Mouse (Mus musculus) myocyte (in vitro differentiated cells): ENCODE data around the gene Pde7b. TPM values are rescaled to one million over a fixed set of nuclear protein-coding genes. Genes with fewer than 3 reads are reported as not detected.

Experiments
- H3K27me3 ChIP-seq: one replicate; pipeline ENCODE4 v1.6.1; 2011; ENCODE audit not compliant: control insufficient read depth, insufficient read depth, insufficient read length
- H3K36me3 ChIP-seq: one replicate; pipeline ENCODE4 v1.6.1; 2011; ENCODE audit not compliant: control insufficient read depth, insufficient read depth
- H3K4me2 ChIP-seq: one replicate; pipeline ENCODE4 v1.6.1; 2011; ENCODE audit warnings: low read depth, control low read depth
- H3K4me3 ChIP-seq: one replicate; pipeline ENCODE4 v1.5.1; 2011; ENCODE audit warnings: mild to moderate bottlenecking, control low read depth, moderate library complexity
- H3K79me2 ChIP-seq: one replicate; pipeline ENCODE4 v1.6.1; 2011; ENCODE audit not compliant: control insufficient read depth, insufficient read depth
- H3ac ChIP-seq: one replicate; pipeline ENCODE4 v1.6.1; 2011; ENCODE audit not compliant: control insufficient read depth, insufficient read length
- CEBPB ChIP-seq: IDR thresholded peaks from 2 replicates; pipeline ENCODE4 v1.6.1; 2011; ENCODE audit warnings: mild to moderate bottlenecking, moderate library complexity; ENCODE audit not compliant: poor library complexity, insufficient read depth, severe bottlenecking
- E2F4 ChIP-seq: IDR thresholded peaks from one replicate; pipeline ENCODE4 v1.6.1; 2011; ENCODE audit warnings: mild to moderate bottlenecking, control low read depth, moderate library complexity; ENCODE audit not compliant: insufficient read depth
- MAX ChIP-seq: IDR thresholded peaks from one replicate; pipeline ENCODE4 v1.6.1; 2011; ENCODE audit warnings: low read depth, mild to moderate bottlenecking, control low read depth
- MYOD1 ChIP-seq, 3 experiments: IDR thresholded peaks; one replicate each; pipeline ENCODE4 v1.6.1; 2011; ENCODE audit warnings: control low read depth in 2 of 3, low read depth in 2 of 3, mild to moderate bottlenecking in 2 of 3, moderate library complexity in 1 of 3; ENCODE audit not compliant: insufficient read length in 2 of 3, control insufficient read depth in 1 of 3
- MYOG ChIP-seq, 3 experiments: IDR thresholded peaks; one replicate each; pipeline ENCODE4 v1.6.1; 2011; ENCODE audit warnings: control low read depth in 2 of 3, low read depth in 2 of 3, mild to moderate bottlenecking in 2 of 3; ENCODE audit not compliant: insufficient read length in 2 of 3, control insufficient read depth in 1 of 3, insufficient read depth in 1 of 3
- POLR2A ChIP-seq: IDR thresholded peaks from one replicate; pipeline ENCODE4 v1.6.1; 2011; ENCODE audit warnings: low read depth, mild to moderate bottlenecking, control low read depth, moderate library complexity; ENCODE audit not compliant: insufficient read length
- POLR2AphosphoS2 ChIP-seq: IDR thresholded peaks from one replicate; pipeline ENCODE4 v1.6.1; 2011; ENCODE audit warnings: low read depth, control low read depth; ENCODE audit not compliant: insufficient read length
- REST ChIP-seq: IDR thresholded peaks from one replicate; pipeline ENCODE4 v1.6.1; 2011; ENCODE audit warnings: mild to moderate bottlenecking, control low read depth, moderate library complexity; ENCODE audit not compliant: insufficient read depth, insufficient read length
- SRF ChIP-seq: IDR thresholded peaks from one replicate; pipeline ENCODE4 v1.6.1; 2011; ENCODE audit warnings: low read depth; ENCODE audit not compliant: control insufficient read depth, insufficient read length
- TCF12 ChIP-seq: IDR thresholded peaks from one replicate; pipeline ENCODE4 v1.6.1; 2011; ENCODE audit warnings: mild to moderate bottlenecking, control low read depth; ENCODE audit not compliant: poor library complexity, insufficient read depth, severe bottlenecking
- TCF3 ChIP-seq: IDR thresholded peaks from one replicate; pipeline ENCODE4 v1.6.1; 2011; ENCODE audit warnings: low read depth, control low read depth; ENCODE audit not compliant: insufficient read length
- USF1 ChIP-seq: IDR thresholded peaks from one replicate; pipeline ENCODE4 v1.6.1; 2011; ENCODE audit warnings: low read depth, mild to moderate bottlenecking, control low read depth, moderate library complexity
- polyA plus RNA-seq: library from polyadenylated mRNA; unstranded; fragments of >200 nt; fragmentation: generic; extraction: Trizol; gene quantifications from one replicate; pipeline ENCODE4 v1.2.1, GENCODE M21; 2012; ENCODE audit warnings: missing spikeins

The Pde7b gene
- polyA plus RNA-seq, 1 experiment = 0.16 TPM

DNA sequence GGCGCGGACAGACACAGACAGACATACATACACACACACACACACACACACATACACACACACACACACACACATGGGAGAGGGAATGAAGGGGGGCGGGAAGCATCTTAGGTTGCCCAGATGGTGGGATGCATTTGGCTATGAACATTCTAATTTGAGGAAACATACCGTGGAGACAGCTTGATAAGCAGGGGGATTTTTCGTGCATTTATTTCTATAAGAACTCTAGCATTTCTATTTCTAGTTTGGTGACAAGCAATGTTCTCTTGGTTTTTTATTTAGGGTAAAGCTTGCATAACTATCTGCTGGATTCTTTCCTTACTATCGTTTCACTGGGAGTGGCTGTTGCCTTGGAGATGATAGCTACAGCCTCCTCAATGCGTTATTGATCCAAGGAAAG, 66.2 kb downstream of the Pde7b start:
- Histone ChIP-seq H3K4me2 (no peak overlapping the region), H3K79me2 (no peaks in the 10 kb centered on the region), H3ac (no peak overlapping the region), H3K27me3 (no peaks in the 10 kb centered on the region), H3K36me3 (no peaks in the 10 kb centered on the region), H3K4me3 (no peak overlapping the region)
- TF ChIP-seq SRF (no peak), CEBPB (no peak), POLR2A (no peak), REST (no peak), MYOD1 (IDR thresholded peaks at IDR 0.05; ENCODE audit: control insufficient read depth in 1 of 3, insufficient read length in 2 of 3, low read depth in 2 of 3) (no peak), TCF3 (no peak), TCF12 (no peak), MAX (no peak), POLR2AphosphoS2 (no peak), USF1 (no peak), MYOG (IDR thresholded peaks at IDR 0.05; ENCODE audit: control insufficient read depth in 1 of 3, insufficient read depth in 1 of 3, insufficient read length in 2 of 3, low read depth in 2 of 3) (no peak), E2F4 (no peak)

DNA sequence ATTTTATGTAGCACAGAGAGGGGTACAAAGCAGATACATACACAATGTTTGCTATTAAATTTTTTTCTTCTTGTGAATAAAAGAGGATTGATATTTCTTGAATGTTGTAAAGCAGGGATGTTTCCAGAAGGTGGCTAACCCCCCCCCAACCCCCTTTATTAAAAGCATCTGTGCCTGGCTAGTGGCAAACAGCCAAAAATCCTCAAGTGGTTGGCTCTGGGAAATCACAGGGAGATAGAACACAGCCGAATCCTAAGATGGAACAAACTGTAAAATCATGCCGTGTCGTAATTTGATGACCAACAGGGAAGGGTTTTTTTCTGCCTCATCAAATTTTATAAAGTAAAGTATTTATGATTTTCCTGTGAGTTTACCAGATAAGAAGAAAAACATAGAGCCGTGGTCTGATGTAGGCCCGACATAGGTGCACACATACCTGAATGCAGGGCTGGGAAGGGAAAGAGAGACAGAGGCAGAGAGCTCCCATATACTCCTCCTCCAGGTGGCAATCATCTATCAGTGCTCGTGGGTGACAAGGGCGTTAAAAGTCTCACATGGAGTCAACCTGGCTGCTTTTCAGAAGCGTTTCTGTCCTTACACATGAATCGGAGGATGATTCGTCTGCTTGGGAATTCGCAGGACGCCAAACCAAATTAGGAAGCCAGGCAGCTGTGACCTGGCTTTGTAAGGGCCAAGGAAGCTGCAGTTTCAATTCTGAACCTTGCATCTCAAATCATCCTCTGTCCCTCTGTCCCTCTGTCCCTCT, 67.4 kb downstream of the Pde7b start:
- no peaks in the 10 kb centered on the region for H3K27me3 ChIP-seq
- H3ac ChIP-seq = no peak overlapping the region
- H3K36me3 ChIP-seq = no peaks in the 10 kb centered on the region
- H3K4me3 ChIP-seq = no peak overlapping the region
- no peak overlapping the region for H3K4me2 ChIP-seq
- H3K79me2 ChIP-seq = no peaks in the 10 kb centered on the region
- TF ChIP-seq MYOG (IDR thresholded peaks at IDR 0.05; ENCODE audit: control insufficient read depth in 1 of 3, insufficient read depth in 1 of 3, insufficient read length in 2 of 3, low read depth in 2 of 3) = no peak
- no peak for TF ChIP-seq POLR2AphosphoS2
- TF ChIP-seq MYOD1 (IDR thresholded peaks at IDR 0.05; ENCODE audit: control insufficient read depth in 1 of 3, insufficient read length in 2 of 3, low read depth in 2 of 3) = no peak
- TF ChIP-seq E2F4 = no peak
- no peak for TF ChIP-seq TCF12

DNA sequence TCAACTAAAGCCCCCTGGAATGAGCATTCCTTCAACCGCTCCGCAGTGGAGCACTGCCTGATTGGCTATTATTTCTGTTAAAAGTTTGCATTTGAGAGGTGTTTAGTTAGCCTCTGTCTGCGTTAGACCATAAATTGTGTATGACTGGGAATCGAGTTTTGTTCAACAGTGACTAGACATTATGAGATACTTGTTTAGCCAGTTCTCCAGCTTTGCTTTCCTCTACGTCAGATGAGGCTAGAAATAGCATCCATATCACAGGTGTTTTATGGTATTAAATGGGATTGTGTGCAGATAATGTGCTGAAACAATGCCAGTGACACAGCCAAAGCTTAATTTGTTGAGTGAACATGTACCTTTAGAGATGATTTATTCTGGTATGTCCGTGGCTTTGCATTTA, 70.3 kb downstream of the Pde7b start:
- H3ac ChIP-seq = no peak overlapping the region

DNA sequence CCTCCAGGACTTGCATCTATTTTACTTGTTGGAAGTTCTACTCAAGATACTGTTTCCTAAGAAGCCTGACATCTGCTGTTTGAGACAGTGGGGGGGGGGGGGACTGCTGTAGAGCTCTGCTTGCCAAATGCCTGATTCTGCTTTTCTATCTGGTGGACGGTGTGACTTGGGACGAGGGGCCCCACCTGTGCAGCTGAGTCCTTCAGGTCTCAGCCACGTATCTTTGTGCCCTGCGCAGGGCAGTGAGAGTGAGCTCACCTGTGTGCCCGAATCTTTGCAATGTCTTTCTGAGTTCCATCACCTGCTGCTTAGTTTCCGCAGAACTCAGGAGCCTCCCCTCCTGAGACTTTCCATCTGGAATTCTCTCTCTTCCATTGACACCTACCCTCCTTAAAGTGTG, 70.7 kb downstream of the Pde7b start:
- Histone ChIP-seq H3K36me3 (no peaks in the 10 kb centered on the region), H3K79me2 (no peaks in the 10 kb centered on the region), H3ac (no peak overlapping the region), H3K27me3 (no peaks in the 10 kb centered on the region), H3K4me2 (no peak overlapping the region), H3K4me3 (no peak overlapping the region)
- TF ChIP-seq E2F4 (no peak), MYOG (IDR thresholded peaks at IDR 0.05; ENCODE audit: control insufficient read depth in 1 of 3, insufficient read depth in 1 of 3, insufficient read length in 2 of 3, low read depth in 2 of 3) (no peak), REST (no peak), SRF (no peak), MAX (no peak), POLR2AphosphoS2 (no peak), USF1 (no peak), MYOD1 (IDR thresholded peaks at IDR 0.05; ENCODE audit: control insufficient read depth in 1 of 3, insufficient read length in 2 of 3, low read depth in 2 of 3) (no peak), CEBPB (no peak)

More for the DNA sequence above, 70.3 kb downstream of the Pde7b start:
- TF ChIP-seq POLR2AphosphoS2 (no peak), CEBPB (no peak), USF1 (no peak)
- H3K36me3 ChIP-seq = no peaks in the 10 kb centered on the region
- H3K79me2 ChIP-seq = no peaks in the 10 kb centered on the region
- no peak overlapping the region for H3K4me3 ChIP-seq
- no peak overlapping the region for H3K4me2 ChIP-seq
- no peaks in the 10 kb centered on the region for H3K27me3 ChIP-seq

DNA sequence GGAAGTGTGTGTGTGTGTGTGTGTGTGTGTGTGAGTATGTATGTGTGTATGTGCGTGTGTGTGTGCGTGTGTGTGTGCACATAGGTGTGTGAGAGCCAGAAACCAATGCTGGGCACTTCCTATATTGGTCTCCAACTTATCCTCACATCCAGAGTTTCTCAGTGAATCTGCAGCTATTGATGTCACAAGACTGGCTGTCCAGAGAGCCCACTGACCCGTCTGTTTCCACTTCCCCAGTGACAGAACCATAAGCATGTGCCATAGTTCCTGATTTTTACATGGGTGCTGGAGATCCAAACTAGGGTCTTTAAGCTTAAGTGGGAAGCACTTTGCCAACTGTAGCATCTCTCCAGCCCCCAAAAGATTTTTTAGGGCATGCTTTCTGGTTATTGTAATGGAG, 71.6 kb downstream of the Pde7b start:
- Histone ChIP-seq H3ac (no peak overlapping the region), H3K4me3 (no peak overlapping the region), H3K36me3 (no peaks in the 10 kb centered on the region), H3K79me2 (no peaks in the 10 kb centered on the region), H3K4me2 (no peak overlapping the region), H3K27me3 (no peaks in the 10 kb centered on the region)
- TF ChIP-seq TCF3 (no peak), SRF (no peak), POLR2A (no peak), USF1 (no peak), MYOG (IDR thresholded peaks at IDR 0.05; ENCODE audit: control insufficient read depth in 1 of 3, insufficient read depth in 1 of 3, insufficient read length in 2 of 3, low read depth in 2 of 3) (no peak), MAX (no peak), MYOD1 (IDR thresholded peaks at IDR 0.05; ENCODE audit: control insufficient read depth in 1 of 3, insufficient read length in 2 of 3, low read depth in 2 of 3) (no peak), REST (no peak), E2F4 (no peak), CEBPB (no peak), POLR2AphosphoS2 (no peak), TCF12 (no peak)
